Mouse (Mus musculus) heart, adult 2 months (tissue): ENCODE data around the gene Stac2.

Experiments
- CTCF ChIP-seq: fragments of 200-600 bp; IDR thresholded peaks from 2 replicates; pipeline ENCODE4 v1.8.1; 2022; ENCODE audit warnings: antibody characterized with exemption, mild to moderate bottlenecking, moderate library complexity
- EP300 ChIP-seq: fragments of 200-500 bp; IDR thresholded peaks from 2 replicates; pipeline ENCODE4 v1.6.1; 2011; ENCODE audit warnings: low read depth, low read length, control low read depth; ENCODE audit not compliant: insufficient read depth
- POLR2A ChIP-seq: fragments of 200-500 bp; IDR thresholded peaks from 2 replicates; pipeline ENCODE4 v1.6.1; 2011; ENCODE audit warnings: mild to moderate bottlenecking, low read depth, low read length, control low read depth; ENCODE audit not compliant: insufficient read depth

DNA sequence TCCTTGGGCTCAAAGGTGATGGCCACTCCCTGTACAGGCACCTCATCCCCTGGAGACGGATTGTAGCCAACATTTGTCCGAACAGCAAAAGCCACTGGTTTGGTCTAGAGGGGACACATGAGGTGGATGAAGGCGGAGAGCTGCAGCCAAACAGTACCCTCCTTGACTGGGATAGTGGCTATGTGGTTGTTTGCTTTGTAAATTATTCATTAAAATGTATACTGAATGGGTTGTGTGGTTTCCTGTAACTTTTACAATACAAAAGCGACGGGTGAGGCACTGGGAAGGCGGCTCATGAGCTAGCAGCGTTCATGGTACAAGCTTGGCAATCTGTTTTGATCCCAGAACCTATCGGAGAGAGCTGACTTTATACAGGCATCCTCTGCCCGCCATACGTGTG is 40.4 kb downstream of the Stac2 start:
- no peak for TF ChIP-seq EP300
- TF ChIP-seq CTCF: no peak
- no peak for TF ChIP-seq POLR2A
